Mouse (Mus musculus) cerebral cortex, adult 2 months (tissue): ENCODE data around the gene Prdm16.

Experiments used
- WGBS: fragments of 180-500 bp; shearing (Covaris S2); methylation state at CpG from one replicate; pipeline ENCODE4 v1.1.7; 2018; 5-methylcytosine and 5-hydroxymethylcytosine counted together

Gene Prdm16

DNA sequence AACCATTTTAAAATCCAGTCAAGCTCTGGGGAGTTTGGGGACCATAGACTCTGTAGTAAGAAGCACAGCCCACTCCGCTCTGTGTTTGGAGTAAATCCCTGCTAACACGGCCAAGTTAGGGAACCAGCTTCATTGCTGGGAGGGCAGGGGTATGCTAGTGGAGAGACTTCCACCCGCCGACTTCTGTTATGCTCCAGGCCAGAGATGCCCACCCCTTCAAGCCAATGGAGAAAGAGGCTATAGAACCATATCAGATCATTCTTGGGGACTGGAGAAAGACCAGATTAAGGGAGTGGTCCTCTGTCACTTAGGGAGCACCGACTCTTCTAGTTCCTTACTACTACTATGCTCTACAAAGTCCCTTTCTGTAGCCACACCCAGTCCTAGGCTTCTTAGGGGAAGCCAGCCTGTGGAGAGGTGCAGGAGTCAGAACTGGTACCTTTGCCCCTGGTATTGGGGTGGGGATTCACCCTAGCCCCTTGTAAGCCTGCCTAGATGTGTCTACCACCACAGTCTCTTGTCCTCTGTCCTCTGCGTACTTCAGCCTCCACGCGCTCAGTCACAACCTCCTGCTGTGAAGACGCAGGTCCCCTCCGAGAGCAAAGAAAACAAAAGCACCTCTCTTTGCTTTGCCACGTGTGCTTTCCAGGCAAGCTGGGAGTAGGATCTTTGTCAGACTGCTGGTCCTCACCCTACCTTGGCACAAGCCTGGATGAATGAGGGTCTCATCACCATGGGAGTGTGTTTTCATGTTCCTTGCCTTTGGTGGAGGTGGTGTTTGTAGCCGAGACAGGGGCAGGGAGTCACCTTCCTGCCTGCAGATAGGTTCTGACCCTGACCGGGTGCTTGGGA lies 3.1 kb upstream of the Prdm16 start:
- 43% methylated on average over 13 of the region's 13 CpGs for WGBS

DNA sequence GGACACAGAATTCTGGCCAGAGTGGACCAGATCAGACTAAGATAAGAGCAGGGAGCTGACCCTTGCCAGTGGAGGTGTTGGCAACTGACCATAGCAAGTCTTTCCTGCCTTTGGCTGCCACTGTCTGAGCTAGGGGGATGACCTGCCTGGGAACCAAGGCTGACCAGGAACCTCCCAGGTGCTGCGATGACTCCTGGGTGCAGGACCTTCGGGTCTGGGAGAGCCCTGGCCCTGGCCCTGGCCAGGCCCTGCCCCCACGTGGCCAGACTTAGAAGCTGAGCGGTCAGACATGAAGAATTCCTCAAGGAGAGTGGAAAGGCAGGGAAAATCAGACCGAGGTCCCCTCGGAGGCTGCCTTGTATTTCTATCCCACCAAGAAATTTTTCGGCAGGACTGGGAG lies 2.5 kb upstream of the Prdm16 start:
- WGBS = 26% methylated on average over 7 of the region's 7 CpGs

DNA sequence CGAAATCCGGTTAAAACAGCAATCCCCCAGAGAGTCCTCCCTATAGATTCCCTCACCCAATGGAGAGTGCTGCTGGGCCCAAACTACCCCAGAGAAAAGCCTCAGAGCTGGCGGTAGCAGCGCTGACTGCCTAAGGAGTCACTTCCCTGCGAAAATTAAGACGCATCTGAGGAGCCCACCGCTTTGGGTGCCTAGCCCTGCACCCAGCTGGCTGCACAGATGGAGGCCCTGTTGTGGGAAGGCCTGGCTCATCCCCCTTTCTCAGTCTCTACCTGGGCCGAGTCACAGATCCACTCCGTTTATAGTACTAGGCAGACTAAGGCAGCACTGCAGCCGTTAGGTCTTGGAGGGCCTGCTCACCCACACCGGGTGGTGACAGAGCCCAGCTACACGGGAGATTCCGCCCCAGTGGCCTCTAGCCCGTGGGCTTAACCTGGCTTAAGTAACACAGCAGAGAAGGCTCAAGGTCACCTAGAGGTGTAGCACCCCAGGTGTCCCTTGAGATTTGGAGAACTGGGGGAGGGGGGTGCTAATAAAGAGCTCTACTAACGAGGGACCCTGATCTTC lies 1.7 kb upstream of the Prdm16 start:
- WGBS = 25% methylated on average over 15 of the region's 15 CpGs

GRCm38 (mm10) chr4:154637468-154638319 lies 1.0 kb upstream of the Prdm16 start:
- 4% methylated on average over 66 of the region's 73 CpGs for WGBS

GRCm38 (mm10) chr4:154636053-154636433 lies 630 bp downstream of the Prdm16 start:
- 1% methylated on average over 30 of the region's 30 CpGs for WGBS

- under 1% methylated on average over 90 of the region's 94 CpGs for WGBS
These were observed 1.2 kb downstream of the Prdm16 start for GRCm38 (mm10) chr4:154635241-154636052.

GRCm38 (mm10) chr4:154634470-154635240 lies 2.0 kb downstream of the Prdm16 start:
- WGBS = 32% methylated on average over 44 of the region's 44 CpGs

DNA sequence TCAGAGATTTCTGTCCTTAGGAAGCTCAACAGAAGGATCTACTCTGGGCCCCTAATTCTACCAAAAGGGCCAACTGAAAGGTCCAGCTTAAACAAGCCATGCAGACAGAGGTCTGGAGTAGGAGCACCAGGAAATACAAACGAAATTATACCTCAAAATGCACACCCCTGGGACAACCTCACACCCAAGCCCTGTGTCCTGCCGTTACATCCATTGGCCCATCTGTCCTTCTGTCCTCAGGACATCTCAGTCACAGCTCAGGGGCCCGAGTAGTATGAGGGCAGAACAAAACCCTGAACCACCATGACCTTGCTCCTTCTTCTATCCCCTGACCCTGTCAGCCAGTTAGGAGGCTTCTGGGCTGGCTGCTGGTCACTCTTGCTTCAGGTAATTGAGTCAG lies 2.7 kb downstream of the Prdm16 start:
- WGBS = 68% methylated on average over 3 of the region's 3 CpGs

- WGBS = 66% methylated on average over 14 of the region's 14 CpGs
These were observed 3.6 kb downstream of the Prdm16 start for GRCm38 (mm10) chr4:154632800-154633764.

DNA sequence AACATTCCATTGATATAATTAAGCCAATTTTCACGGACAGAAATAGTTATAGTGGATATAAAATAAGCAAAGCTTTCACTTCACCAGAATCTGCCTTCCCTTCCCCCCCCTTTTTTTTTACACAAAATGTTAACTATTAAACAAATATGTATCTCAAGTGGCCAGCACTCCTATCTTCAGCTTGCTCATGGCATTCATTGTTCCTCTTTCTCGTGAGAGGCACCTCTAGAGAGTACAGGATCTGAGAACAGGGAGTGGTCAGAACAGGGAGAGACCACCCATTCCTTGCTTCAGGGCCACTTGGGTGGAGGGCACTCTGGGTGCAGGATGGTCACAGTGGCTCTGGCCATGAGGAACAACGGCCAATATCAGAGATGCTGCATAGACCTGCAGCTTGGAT lies 5.9 kb downstream of the Prdm16 start:
- 67% methylated on average over 3 of the region's 3 CpGs for WGBS

- WGBS = 88% methylated on average over 5 of the region's 5 CpGs
These were observed 9.1 kb downstream of the Prdm16 start for GRCm38 (mm10) chr4:154627419-154628142.

DNA sequence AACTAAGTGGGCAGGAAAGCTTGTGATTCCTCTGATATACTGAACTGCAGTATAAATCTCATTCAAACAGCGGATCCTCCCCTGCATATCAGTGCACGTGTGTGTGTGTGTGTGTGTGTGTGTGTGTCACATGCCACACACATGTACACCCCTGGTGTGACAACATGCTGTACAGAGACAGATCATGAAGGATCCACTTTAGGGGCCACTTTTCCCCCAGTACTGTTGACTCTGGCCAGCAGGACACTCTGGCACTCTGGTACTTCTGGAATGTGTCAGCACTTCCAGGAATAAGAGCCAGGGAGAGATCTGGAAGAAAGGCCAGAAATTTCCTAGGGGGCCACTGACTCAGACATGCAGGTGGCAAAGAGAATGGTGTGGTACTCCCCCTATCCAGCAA lies 10.4 kb downstream of the Prdm16 start:
- WGBS = 91% methylated on average over 2 of the region's 2 CpGs

DNA sequence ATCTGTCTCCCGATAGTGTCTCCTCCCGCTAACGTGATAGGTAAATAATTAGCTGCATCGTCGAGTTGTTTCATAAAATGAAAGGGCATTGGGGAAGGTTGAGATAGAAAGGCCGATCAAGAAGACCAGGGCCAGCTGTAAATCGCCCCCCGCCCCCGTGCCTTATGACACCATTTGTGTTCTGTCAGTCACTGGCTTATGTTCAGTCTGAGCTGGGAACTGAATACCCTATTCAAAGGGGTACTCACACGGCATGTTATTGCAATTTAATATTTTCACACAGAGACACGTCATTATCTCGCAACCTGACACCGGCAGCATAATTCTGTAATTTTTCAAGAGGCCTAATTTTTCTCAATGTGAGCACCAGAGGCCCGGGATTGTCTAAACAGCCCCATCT lies 11.0 kb downstream of the Prdm16 start:
- WGBS = 79% methylated on average over 14 of the region's 14 CpGs

- WGBS = 89% methylated on average over 3 of the region's 3 CpGs
These were observed 13.4 kb downstream of the Prdm16 start for GRCm38 (mm10) chr4:154623241-154623640.

- 92% methylated on average over 4 of the region's 4 CpGs for WGBS
These were observed 14.2 kb downstream of the Prdm16 start for GRCm38 (mm10) chr4:154622521-154622920.

GRCm38 (mm10) chr4:154611167-154611566 lies 25.5 kb downstream of the Prdm16 start:
- 83% methylated on average over 10 of the region's 10 CpGs for WGBS

DNA sequence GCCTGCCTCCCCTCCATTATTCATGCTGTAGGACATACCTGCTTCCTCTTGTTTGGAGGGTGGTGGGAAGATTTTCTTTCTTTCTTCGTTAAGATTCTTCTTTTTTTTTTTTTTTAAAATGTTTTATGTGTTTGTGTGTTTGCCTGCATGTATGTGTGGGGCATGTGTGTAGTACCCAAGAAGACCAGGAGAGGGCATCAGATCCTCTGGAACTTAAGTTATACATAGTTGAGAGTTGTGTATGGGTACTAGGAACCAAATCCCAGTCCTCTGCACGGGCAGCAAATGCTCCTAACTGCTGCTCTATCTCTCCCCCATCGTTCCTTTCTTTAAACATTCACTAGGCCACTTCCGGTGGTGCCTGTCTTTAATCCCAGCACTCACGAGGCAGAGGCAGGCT lies 28.9 kb downstream of the Prdm16 start:
- 90% methylated on average over 5 of the region's 5 CpGs for WGBS

GRCm38 (mm10) chr4:154604442-154604830 lies 32.2 kb downstream of the Prdm16 start:
- WGBS = 86% methylated on average over 7 of the region's 7 CpGs
